Mouse (Mus musculus): ENCODE results near the gene Rasal2. TPM values are rescaled to one million over a fixed set of nuclear protein-coding genes. Genes with fewer than 3 reads are reported as not detected.
A peak's percentile ranks its signal among the peaks of the same experiment; 100 is the strongest.

The Rasal2 gene
- total RNA-seq (2021), result 10 to 100 TPM; 70.0 to 77.8 TPM

- DNase-seq (ENCODE audit: extremely low spot score in 1 of 2, low spot score in 1 of 2), result peak; percentile 95 to 97
These were observed at the start of gene Rasal2 for GRCm38 (mm10) chr1:157412454-157413369. Gene Rasal2, minus strand, starts transcription at chr1:157412595.

- no peak for DNase-seq (ENCODE audit: extremely low spot score in 1 of 2, low spot score in 1 of 2)
These were observed 48.9 kb upstream of the Rasal2 start for GRCm38 (mm10) chr1:157461276-157461675.

- DNase-seq (ENCODE audit: extremely low spot score in 1 of 2, low spot score in 1 of 2), result no peak
These were observed 47.5 kb upstream of the Rasal2 start for GRCm38 (mm10) chr1:157459904-157460303.

GRCm38 (mm10) chr1:157458421-157459208, 46.2 kb upstream of the Rasal2 start, which contains the start of gene Cryzl2:
Gene Cryzl2, plus strand, starts transcription at chr1:157458577.
- peak in 1 of 2 experiments; percentile 53 for DNase-seq (ENCODE audit: extremely low spot score in 1 of 2, low spot score in 1 of 2)

- DNase-seq (ENCODE audit: extremely low spot score in 1 of 2, low spot score in 1 of 2), result no peak
These were observed 45.4 kb upstream of the Rasal2 start for GRCm38 (mm10) chr1:157457789-157458188.

GRCm38 (mm10) chr1:157454876-157455275, 42.5 kb upstream of the Rasal2 start:
- DNase-seq (ENCODE audit: extremely low spot score in 1 of 2, low spot score in 1 of 2), result no peak

GRCm38 (mm10) chr1:157452759-157453549, 40.6 kb upstream of the Rasal2 start:
- no peak for DNase-seq (ENCODE audit: extremely low spot score in 1 of 2, low spot score in 1 of 2)

GRCm38 (mm10) chr1:157452284-157452683, 39.9 kb upstream of the Rasal2 start:
- DNase-seq (ENCODE audit: extremely low spot score in 1 of 2, low spot score in 1 of 2), result no peak

- DNase-seq (ENCODE audit: extremely low spot score in 1 of 2, low spot score in 1 of 2), result no peak
These were observed 37.7 kb upstream of the Rasal2 start for GRCm38 (mm10) chr1:157449981-157450636.

GRCm38 (mm10) chr1:157449532-157449931, 37.1 kb upstream of the Rasal2 start:
- DNase-seq (ENCODE audit: extremely low spot score in 1 of 2, low spot score in 1 of 2), result no peak

GRCm38 (mm10) chr1:157448805-157449188, 36.4 kb upstream of the Rasal2 start:
- DNase-seq (ENCODE audit: extremely low spot score in 1 of 2, low spot score in 1 of 2), result no peak

- no peak for DNase-seq (ENCODE audit: extremely low spot score in 1 of 2, low spot score in 1 of 2)
These were observed 35.9 kb upstream of the Rasal2 start for GRCm38 (mm10) chr1:157448164-157448804.

- no peak for DNase-seq (ENCODE audit: extremely low spot score in 1 of 2, low spot score in 1 of 2)
These were observed 34.7 kb upstream of the Rasal2 start for GRCm38 (mm10) chr1:157447142-157447541.

- DNase-seq (ENCODE audit: extremely low spot score in 1 of 2, low spot score in 1 of 2), result peak in 1 of 2 experiments; percentile 70
These were observed 33.9 kb upstream of the Rasal2 start for GRCm38 (mm10) chr1:157446325-157446724.

- DNase-seq (ENCODE audit: extremely low spot score in 1 of 2, low spot score in 1 of 2), result no peak
These were observed 33.1 kb upstream of the Rasal2 start for GRCm38 (mm10) chr1:157445398-157445910.

- no peak for DNase-seq (ENCODE audit: extremely low spot score in 1 of 2, low spot score in 1 of 2)
These were observed 32.4 kb upstream of the Rasal2 start for GRCm38 (mm10) chr1:157444632-157445300.

GRCm38 (mm10) chr1:157443723-157444561, 31.5 kb upstream of the Rasal2 start:
- no peak for DNase-seq (ENCODE audit: extremely low spot score in 1 of 2, low spot score in 1 of 2)

Measured in layer of hippocampus, postnatal 25 days (tissue).